Mouse (Mus musculus): ENCODE data around the gene Ppp2ca. TPM values are rescaled to one million over a fixed set of nuclear protein-coding genes. Genes with fewer than 3 reads are reported as not detected.
A peak's percentile ranks its signal among the peaks of the same experiment; 100 is the strongest.

The Ppp2ca gene
- polyA plus RNA-seq, 1 experiment from 2014 or later = 75.7 TPM

- Histone ChIP-seq H3K9ac (no peak overlapping the region), H3K27me3 (no peaks in the 10 kb centered on the region), H3K36me3 (no peaks in the 10 kb centered on the region), H3K4me3 (no peak overlapping the region), H3K27ac (no peak overlapping the region), H3K4me2 (no peak overlapping the region), H3K9me3 (no peaks in the 10 kb centered on the region), H3K4me1 (peaks cover 8% of the 10 kb centered on the region; the same call in 1 of the 2 replicates)
- WGBS = 65% methylated on average over 19 of the region's 19 CpGs
- ATAC-seq (ENCODE audit: borderline replicate concordance, extremely low read depth, low FRiP score, low TSS enrichment) = no peak
Measured at GRCm38 (mm10) chr11:52075794-52076633, 22.5 kb upstream of the Ppp2ca start.

- Histone ChIP-seq H3K36me3 (no peaks in the 10 kb centered on the region), H3K9ac (no peak overlapping the region), H3K27me3 (no peaks in the 10 kb centered on the region), H3K27ac (peak overlapping the region; percentile 18; the same call in 1 of the 2 replicates), H3K4me2 (no peak overlapping the region), H3K9me3 (no peaks in the 10 kb centered on the region), H3K4me1 (peaks cover 8% of the 10 kb centered on the region; the same call in 1 of the 2 replicates), H3K4me3 (no peak overlapping the region)
- 69% methylated on average over 6 of the region's 6 CpGs for WGBS
- no peak for ATAC-seq (ENCODE audit: borderline replicate concordance, extremely low read depth, low FRiP score, low TSS enrichment)
Measured at GRCm38 (mm10) chr11:52076742-52077352, 21.6 kb upstream of the Ppp2ca start.

GRCm38 (mm10) chr11:52077939-52078338, 20.5 kb upstream of the Ppp2ca start:
- Histone ChIP-seq H3K27me3 (no peaks in the 10 kb centered on the region), H3K36me3 (no peaks in the 10 kb centered on the region), H3K27ac (no peak overlapping the region), H3K9me3 (no peaks in the 10 kb centered on the region), H3K4me3 (no peak overlapping the region), H3K4me2 (no peak overlapping the region), H3K9ac (no peak overlapping the region), H3K4me1 (peaks cover 8% of the 10 kb centered on the region; the same call in 1 of the 2 replicates)
- no peak for ATAC-seq (ENCODE audit: borderline replicate concordance, extremely low read depth, low FRiP score, low TSS enrichment)
- WGBS = 57% methylated on average over 4 of the region's 4 CpGs

- 15% methylated on average over 5 of the region's 5 CpGs for WGBS
- Histone ChIP-seq H3K4me3 (no peak overlapping the region), H3K9me3 (no peaks in the 10 kb centered on the region), H3K4me1 (peaks cover 8% of the 10 kb centered on the region; the same call in 1 of the 2 replicates), H3K27ac (peak overlapping the region; percentile 52; the same call in 1 of the 2 replicates), H3K9ac (no peak overlapping the region), H3K36me3 (no peaks in the 10 kb centered on the region), H3K27me3 (no peaks in the 10 kb centered on the region), H3K4me2 (no peak overlapping the region)
- peak; percentile 65; the same call in 1 of the 2 replicates for ATAC-seq (ENCODE audit: borderline replicate concordance, extremely low read depth, low FRiP score, low TSS enrichment)
Measured at GRCm38 (mm10) chr11:52079978-52080377, 18.5 kb upstream of the Ppp2ca start.

- no peak overlapping the region for H3K27ac ChIP-seq
- H3K9ac ChIP-seq = no peak overlapping the region
- peaks cover 8% of the 10 kb centered on the region; the same call in 1 of the 2 replicates for H3K4me1 ChIP-seq
- no peak overlapping the region for H3K4me2 ChIP-seq
- 94% methylated on average over 2 of the region's 2 CpGs for WGBS
- H3K36me3 ChIP-seq = no peaks in the 10 kb centered on the region
- no peaks in the 10 kb centered on the region for H3K27me3 ChIP-seq
- H3K4me3 ChIP-seq = no peak overlapping the region
- no peaks in the 10 kb centered on the region for H3K9me3 ChIP-seq
- ATAC-seq (ENCODE audit: borderline replicate concordance, extremely low read depth, low FRiP score, low TSS enrichment) = no peak
Measured at GRCm38 (mm10) chr11:52080656-52081055, 17.8 kb upstream of the Ppp2ca start.

- H3K4me2 ChIP-seq = no peak overlapping the region
- ATAC-seq (ENCODE audit: borderline replicate concordance, extremely low read depth, low FRiP score, low TSS enrichment) = no peak
- no peak overlapping the region for H3K27ac ChIP-seq
- peaks cover 20% of the 10 kb centered on the region for H3K4me1 ChIP-seq
- no peaks in the 10 kb centered on the region for H3K9me3 ChIP-seq
- no peaks in the 10 kb centered on the region for H3K36me3 ChIP-seq
- no peak overlapping the region for H3K4me3 ChIP-seq
- H3K9ac ChIP-seq = no peak overlapping the region
- no peaks in the 10 kb centered on the region for H3K27me3 ChIP-seq
- 44% methylated on average over 4 of the region's 4 CpGs for WGBS
Measured at GRCm38 (mm10) chr11:52085857-52086203, 12.7 kb upstream of the Ppp2ca start.

GRCm38 (mm10) chr11:52086204-52086864, 12.1 kb upstream of the Ppp2ca start:
- H3K4me2 ChIP-seq = no peak overlapping the region
- ATAC-seq (ENCODE audit: borderline replicate concordance, extremely low read depth, low FRiP score, low TSS enrichment) = peak; percentile 31; the same call in 1 of the 2 replicates
- H3K4me1 ChIP-seq = peaks cover 20% of the 10 kb centered on the region
- WGBS = 19% methylated on average over 9 of the region's 9 CpGs
- H3K36me3 ChIP-seq = no peaks in the 10 kb centered on the region
- H3K9me3 ChIP-seq = no peaks in the 10 kb centered on the region
- H3K4me3 ChIP-seq = no peak overlapping the region
- peak overlapping the region; percentile 3; the same call in 1 of the 2 replicates for H3K9ac ChIP-seq
- no peaks in the 10 kb centered on the region for H3K27me3 ChIP-seq
- H3K27ac ChIP-seq = peak overlapping the region; percentile 60

GRCm38 (mm10) chr11:52089291-52089690, 9.2 kb upstream of the Ppp2ca start:
- H3K4me2 ChIP-seq = no peak overlapping the region
- peak overlapping the region; percentile 13; the same call in 1 of the 2 replicates for H3K9ac ChIP-seq
- H3K27ac ChIP-seq = no peak overlapping the region
- 37% methylated on average over 8 of the region's 8 CpGs for WGBS
- no peaks in the 10 kb centered on the region for H3K36me3 ChIP-seq
- ATAC-seq (ENCODE audit: borderline replicate concordance, extremely low read depth, low FRiP score, low TSS enrichment) = no peak
- H3K27me3 ChIP-seq = no peaks in the 10 kb centered on the region
- peaks cover 20% of the 10 kb centered on the region for H3K4me1 ChIP-seq
- H3K4me3 ChIP-seq = no peak overlapping the region
- no peaks in the 10 kb centered on the region for H3K9me3 ChIP-seq

- ATAC-seq (ENCODE audit: borderline replicate concordance, extremely low read depth, low FRiP score, low TSS enrichment) = no peak
- Histone ChIP-seq H3K36me3 (no peaks in the 10 kb centered on the region), H3K4me2 (no peak overlapping the region), H3K27ac (no peak overlapping the region), H3K27me3 (no peaks in the 10 kb centered on the region), H3K4me1 (peaks cover 14% of the 10 kb centered on the region), H3K9ac (no peak overlapping the region), H3K9me3 (no peaks in the 10 kb centered on the region), H3K4me3 (no peak overlapping the region)
- 89% methylated on average over 9 of the region's 9 CpGs for WGBS
Measured at GRCm38 (mm10) chr11:52091261-52091660, 7.2 kb upstream of the Ppp2ca start.

GRCm38 (mm10) chr11:52094568-52094967, 3.9 kb upstream of the Ppp2ca start:
- peaks cover 7% of the 10 kb centered on the region for H3K4me1 ChIP-seq
- H3K27ac ChIP-seq = no peak overlapping the region
- H3K4me2 ChIP-seq = no peak overlapping the region
- no peak overlapping the region for H3K4me3 ChIP-seq
- no peak for ATAC-seq (ENCODE audit: borderline replicate concordance, extremely low read depth, low FRiP score, low TSS enrichment)
- H3K27me3 ChIP-seq = no peaks in the 10 kb centered on the region
- no peaks in the 10 kb centered on the region for H3K9me3 ChIP-seq
- no peak overlapping the region for H3K9ac ChIP-seq
- WGBS = 56% methylated on average over 5 of the region's 5 CpGs
- H3K36me3 ChIP-seq = no peaks in the 10 kb centered on the region

- no peaks in the 10 kb centered on the region for H3K27me3 ChIP-seq
- H3K4me3 ChIP-seq = no peak overlapping the region
- no peaks in the 10 kb centered on the region for H3K9me3 ChIP-seq
- H3K9ac ChIP-seq = no peak overlapping the region
- H3K4me2 ChIP-seq = no peak overlapping the region
- no peak for ATAC-seq (ENCODE audit: borderline replicate concordance, extremely low read depth, low FRiP score, low TSS enrichment)
- no peaks in the 10 kb centered on the region for H3K36me3 ChIP-seq
- 63% methylated on average over 3 of the region's 3 CpGs for WGBS
- H3K4me1 ChIP-seq = peaks cover 27% of the 10 kb centered on the region
- H3K27ac ChIP-seq = no peak overlapping the region
Measured at GRCm38 (mm10) chr11:52097016-52097415, 1.5 kb upstream of the Ppp2ca start.

GRCm38 (mm10) chr11:52097596-52097995, 885 bp upstream of the Ppp2ca start:
- Histone ChIP-seq H3K4me3 (no peak overlapping the region), H3K9ac (no peak overlapping the region), H3K27me3 (no peaks in the 10 kb centered on the region), H3K9me3 (no peaks in the 10 kb centered on the region), H3K4me2 (peak overlapping the region; percentile 80), H3K36me3 (no peaks in the 10 kb centered on the region), H3K27ac (no peak overlapping the region; the same call in 1 of the 2 replicates), H3K4me1 (peaks cover 28% of the 10 kb centered on the region)
- no peak for ATAC-seq (ENCODE audit: borderline replicate concordance, extremely low read depth, low FRiP score, low TSS enrichment)
- WGBS = 64% methylated on average over 2 of the region's 2 CpGs
